ENCODE assay signal across 1 mouse cellular context in genomic region chr6:56035054-56035453, GRCm38 (mm10).
TF ChIP-seq lines count a peak whose summit lies in the region.

No protein-coding gene starts in this region.

TF ChIP-seq in CH12.LX, 34 proteins besides CTCF, POLR2A, EP300 and RAD21 (continued from another document):
- TF ChIP-seq MAX (IDR thresholded peaks at IDR 0.05; ENCODE audit: low read length): peak; percentile 41; the same call in 1 of the 2 replicates
- TF ChIP-seq JUND (conservative IDR thresholded peaks at IDR 0.05; ENCODE audit: low read depth, low read length): no peak
- TF ChIP-seq MAZ (IDR thresholded peaks at IDR 0.05; ENCODE audit: low read depth, low read length): no peak
- no peak for TF ChIP-seq ZNF384 (IDR thresholded peaks at IDR 0.05; ENCODE audit: low read depth, low read length)
- TF ChIP-seq IRF4 (IDR thresholded peaks at IDR 0.05; ENCODE audit: low read depth, low read length): no peak
